Comparison of ENCODE assay signal across 16 mouse cellular contexts in the genomic region with DNA sequence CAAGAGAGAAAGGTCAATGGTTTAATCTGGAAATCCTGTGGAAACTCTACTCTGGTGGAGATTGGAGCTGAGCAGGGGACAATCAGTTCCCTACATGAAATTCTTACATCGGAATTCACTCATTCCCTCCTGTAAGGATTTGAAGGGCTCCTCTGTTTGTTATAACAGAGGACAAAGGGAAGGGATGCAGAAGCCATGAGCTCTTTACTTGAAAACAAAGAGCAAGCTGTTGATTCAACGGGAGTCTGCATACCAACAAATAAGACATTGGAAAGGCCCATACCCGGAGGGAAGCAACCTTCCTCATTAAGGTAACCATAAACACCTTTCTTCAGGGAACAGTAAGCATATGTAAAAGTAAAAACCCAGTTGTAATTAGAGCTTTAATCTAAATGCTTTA.
A peak's percentile ranks its signal among the peaks of the same experiment; 100 is the strongest.
DNase-seq lines count a peak whose midpoint lies in the region; ATAC-seq lines count a peak whose summit lies in the region.
"Had no signal": no experiment of that assay in that cellular context is flagged by ENCODE, and none has a peak within 500 bp of the region (broad histone marks: within the 10 kb centered on the region; RNA-seq: fewer than 3 reads in every experiment).

No protein-coding gene starts in this region.

- DNase-seq in cerebellum, adult 9-10 months, result peak; percentile 3
- no peak for DNase-seq in cerebellum, postnatal 10 days
- DNase-seq in layer of hippocampus, adult 9-11 months, result peak; percentile 20
- DNase-seq in layer of hippocampus, adult 8-10 months (ENCODE audit: low spot score in 2 of 2), result no peak
- DNase-seq in right cerebral cortex, adult 18-20 months, result peak; percentile 6
- DNase-seq in right cerebral cortex, postnatal 4 days, result no peak
- no peak for DNase-seq in ovary, postnatal 36 days (ENCODE audit: low spot score)
- DNase-seq: adrenal gland, postnatal 10 days; cerebellum, adult 18-20 months; heart, postnatal 14 days; left cerebral cortex, postnatal 4 days; thymus, adult 18-20 months had no signal

- no peak for ATAC-seq in megakaryocyte progenitor cell, adult 5-6 weeks (replicated peaks; ENCODE audit: poor library complexity)
- ATAC-seq: CD4-positive, CD25-positive, alpha-beta regulatory T cell, adult 4 months; intestine, embryonic 15.5 days; liver, embryonic 12.5 days had no signal

Comparison
In these comparisons a context has a peak if more than half of its experiments do, and no peak if none do; other contexts are left out.
1. DNase-seq: peak in cerebellum, adult 9-10 months (single experiment), layer of hippocampus, adult 9-11 months (single experiment) and right cerebral cortex, adult 18-20 months (single experiment); none in cerebellum, postnatal 10 days (0 of 2), layer of hippocampus, adult 8-10 months (0 of 2), right cerebral cortex, postnatal 4 days (single experiment) and ovary, postnatal 36 days (single experiment).